Mouse (Mus musculus): ENCODE results near the gene Ttc34. TPM values are rescaled to one million over a fixed set of nuclear protein-coding genes. Genes with fewer than 3 reads are reported as not detected.

Gene Ttc34
- polyA plus RNA-seq, 1 experiment from 2014 or later, result 0.31 TPM

- DNase-seq (ENCODE audit: low spot score, missing footprints) (no peak), ATAC-seq (ENCODE audit: low FRiP score) (no peak)
- Histone ChIP-seq H3K27ac (ENCODE audit: low read depth, low read length) (no peak overlapping the region), H3K36me3 (ENCODE audit: control insufficient read depth, insufficient read depth, low read length) (no peaks in the 10 kb centered on the region), H3K4me1 (ENCODE audit: control insufficient read depth, insufficient read depth, low read length) (peaks cover 10% of the 10 kb centered on the region), H3K9ac (ENCODE audit: low read length) (no peak overlapping the region), H3K4me3 (ENCODE audit: low read depth, low read length) (no peak overlapping the region), H3K4me2 (no peak overlapping the region), H3K27me3 (ENCODE audit: control insufficient read depth, insufficient read depth, low read length) (no peaks in the 10 kb centered on the region), H3K9me3 (ENCODE audit: control insufficient read depth, low read length) (no peaks in the 10 kb centered on the region)
- WGBS, result 95% methylated on average over 3 of the region's 3 CpGs
Observed at GRCm38 (mm10) chr4:154913845-154914244, 76.6 kb downstream of the Ttc34 start.

GRCm38 (mm10) chr4:154914252-154914651 lies 77.0 kb downstream of the Ttc34 start:
- ATAC-seq (ENCODE audit: low FRiP score) (no peak), DNase-seq (ENCODE audit: low spot score, missing footprints) (no peak)
- no peak overlapping the region for H3K4me2 ChIP-seq
- WGBS, result 93% methylated on average over 4 of the region's 4 CpGs
- no peak overlapping the region for H3K9ac ChIP-seq (ENCODE audit: low read length)
- no peak overlapping the region for H3K4me3 ChIP-seq (ENCODE audit: low read depth, low read length)
- H3K36me3 ChIP-seq (ENCODE audit: control insufficient read depth, insufficient read depth, low read length), result no peaks in the 10 kb centered on the region
- H3K27me3 ChIP-seq (ENCODE audit: control insufficient read depth, insufficient read depth, low read length), result no peaks in the 10 kb centered on the region
- peaks cover 10% of the 10 kb centered on the region for H3K4me1 ChIP-seq (ENCODE audit: control insufficient read depth, insufficient read depth, low read length)
- H3K9me3 ChIP-seq (ENCODE audit: control insufficient read depth, low read length), result no peaks in the 10 kb centered on the region
- H3K27ac ChIP-seq (ENCODE audit: low read depth, low read length), result no peak overlapping the region

GRCm38 (mm10) chr4:154914707-154915106 lies 77.4 kb downstream of the Ttc34 start:
- ATAC-seq (ENCODE audit: low FRiP score) (no peak), DNase-seq (ENCODE audit: low spot score, missing footprints) (peak; percentile 21)
- no peak overlapping the region for H3K4me3 ChIP-seq (ENCODE audit: low read depth, low read length)
- H3K27ac ChIP-seq (ENCODE audit: low read depth, low read length), result no peak overlapping the region
- peaks cover 10% of the 10 kb centered on the region for H3K4me1 ChIP-seq (ENCODE audit: control insufficient read depth, insufficient read depth, low read length)
- no peaks in the 10 kb centered on the region for H3K9me3 ChIP-seq (ENCODE audit: control insufficient read depth, low read length)
- WGBS, result 84% methylated on average over 3 of the region's 3 CpGs
- H3K4me2 ChIP-seq, result no peak overlapping the region
- no peaks in the 10 kb centered on the region for H3K27me3 ChIP-seq (ENCODE audit: control insufficient read depth, insufficient read depth, low read length)
- H3K9ac ChIP-seq (ENCODE audit: low read length), result no peak overlapping the region
- no peaks in the 10 kb centered on the region for H3K36me3 ChIP-seq (ENCODE audit: control insufficient read depth, insufficient read depth, low read length)

- Histone ChIP-seq H3K27me3 (ENCODE audit: control insufficient read depth, insufficient read depth, low read length) (no peaks in the 10 kb centered on the region), H3K9me3 (ENCODE audit: control insufficient read depth, low read length) (no peaks in the 10 kb centered on the region), H3K4me1 (ENCODE audit: control insufficient read depth, insufficient read depth, low read length) (peaks cover 10% of the 10 kb centered on the region), H3K36me3 (ENCODE audit: control insufficient read depth, insufficient read depth, low read length) (no peaks in the 10 kb centered on the region), H3K4me2 (no peak overlapping the region), H3K4me3 (ENCODE audit: low read depth, low read length) (no peak overlapping the region), H3K27ac (ENCODE audit: low read depth, low read length) (no peak overlapping the region), H3K9ac (ENCODE audit: low read length) (no peak overlapping the region)
- WGBS, result 88% methylated on average over 10 of the region's 10 CpGs
- no peak for DNase-seq (ENCODE audit: low spot score, missing footprints)
- ATAC-seq (ENCODE audit: low FRiP score), result no peak
Observed at GRCm38 (mm10) chr4:154915286-154915685, 78.0 kb downstream of the Ttc34 start.

GRCm38 (mm10) chr4:154916662-154917061 lies 79.4 kb downstream of the Ttc34 start:
- H3K4me3 ChIP-seq (ENCODE audit: low read depth, low read length), result no peak overlapping the region
- WGBS, result 85% methylated on average over 4 of the region's 4 CpGs
- no peak for DNase-seq (ENCODE audit: low spot score, missing footprints)
- H3K9me3 ChIP-seq (ENCODE audit: control insufficient read depth, low read length), result no peaks in the 10 kb centered on the region
- no peak overlapping the region for H3K9ac ChIP-seq (ENCODE audit: low read length)
- H3K4me2 ChIP-seq, result no peak overlapping the region
- no peaks in the 10 kb centered on the region for H3K4me1 ChIP-seq (ENCODE audit: control insufficient read depth, insufficient read depth, low read length)
- ATAC-seq (ENCODE audit: low FRiP score), result no peak
- no peaks in the 10 kb centered on the region for H3K27me3 ChIP-seq (ENCODE audit: control insufficient read depth, insufficient read depth, low read length)
- no peak overlapping the region for H3K27ac ChIP-seq (ENCODE audit: low read depth, low read length)
- H3K36me3 ChIP-seq (ENCODE audit: control insufficient read depth, insufficient read depth, low read length), result no peaks in the 10 kb centered on the region

Other genes starting within 250 kb of the Ttc34 start
- 6.6 and 8.0 TPM in 2 replicates for gene Prdm16, start 200.6 kb upstream of the Ttc34 start, polyA plus RNA-seq (2014; fragmentation: Nextera tagmentation; extraction: Ambion mirVana)
- gene Actrt2, start 169.6 kb upstream of the Ttc34 start, polyA plus RNA-seq (2014; fragmentation: Nextera tagmentation; extraction: Ambion mirVana), result not detected in 2 replicates
- 0.29 and 0.56 TPM in 2 replicates for gene Mmel1, start 32.1 kb downstream of the Ttc34 start, polyA plus RNA-seq (2014; fragmentation: Nextera tagmentation; extraction: Ambion mirVana)
- 39.6 and 41.8 TPM in 2 replicates for gene Fam213b, start 61.7 kb downstream of the Ttc34 start, polyA plus RNA-seq (2014; fragmentation: Nextera tagmentation; extraction: Ambion mirVana)
- gene Tnfrsf14, start 91.1 kb downstream of the Ttc34 start, polyA plus RNA-seq (2014; fragmentation: Nextera tagmentation; extraction: Ambion mirVana), result 0.93 and 1.2 TPM in 2 replicates
- 456 and 535 TPM in 2 replicates for gene Hes5, start 123.5 kb downstream of the Ttc34 start, polyA plus RNA-seq (2014; fragmentation: Nextera tagmentation; extraction: Ambion mirVana)
- gene Pank4, start 126.7 kb downstream of the Ttc34 start, polyA plus RNA-seq (2014; fragmentation: Nextera tagmentation; extraction: Ambion mirVana), result 37.0 and 40.4 TPM in 2 replicates
- gene Plch2, start 219.3 kb downstream of the Ttc34 start, polyA plus RNA-seq (2014; fragmentation: Nextera tagmentation; extraction: Ambion mirVana), result 0.81 and 0.85 TPM in 2 replicates
- gene Pex10, start 229.6 kb downstream of the Ttc34 start, polyA plus RNA-seq (2014; fragmentation: Nextera tagmentation; extraction: Ambion mirVana), result 8.2 and 9.7 TPM in 2 replicates
- 152 and 162 TPM in 2 replicates for gene Rer1, start 248.9 kb downstream of the Ttc34 start, polyA plus RNA-seq (2014; fragmentation: Nextera tagmentation; extraction: Ambion mirVana)
- gene Morn1, start 249.1 kb downstream of the Ttc34 start, polyA plus RNA-seq (2014; fragmentation: Nextera tagmentation; extraction: Ambion mirVana), result 4.1 and 5.1 TPM in 2 replicates